Mouse (Mus musculus): ENCODE measurements around the gene Lpp. TPM values are rescaled to one million over a fixed set of nuclear protein-coding genes. Genes with fewer than 3 reads are reported as not detected.

Gene Lpp
- total and polyA plus RNA-seq, 3 experiments: 0.64 to 1.2 (median 0.68) TPM

DNA sequence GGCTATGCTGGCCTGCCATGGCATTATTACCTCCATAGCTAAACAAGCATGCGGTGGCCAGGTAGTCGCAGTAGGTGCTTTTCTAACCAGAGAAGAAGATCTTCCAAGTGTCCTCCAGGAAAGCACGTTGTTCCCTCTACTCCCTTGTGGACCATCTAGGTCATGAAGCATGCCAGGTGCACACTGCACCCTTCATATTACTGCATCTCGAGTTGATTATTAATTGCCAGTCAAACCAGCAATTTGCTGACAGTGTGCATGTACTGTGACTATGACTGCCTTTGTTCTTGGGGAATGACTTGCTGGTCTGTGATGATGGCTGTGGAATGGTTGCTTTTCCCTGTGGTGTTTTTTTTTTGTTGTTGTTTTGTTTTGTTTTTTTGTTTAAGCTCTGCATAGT lies 45.1 kb downstream of the Lpp start:
- TF ChIP-seq ZKSCAN1 (IDR thresholded peaks at IDR 0.05; ENCODE audit: borderline replicate concordance, low read depth, low read length): no peak
- no peak for TF ChIP-seq KAT2A (IDR thresholded peaks at IDR 0.05; ENCODE audit: insufficient replicate concordance, low read length)
- no peak for TF ChIP-seq MAZ (IDR thresholded peaks at IDR 0.05; ENCODE audit: low read depth, low read length)
- no peak for TF ChIP-seq MEF2A (IDR thresholded peaks at IDR 0.05; ENCODE audit: borderline replicate concordance, low read depth, low read length)
- TF ChIP-seq RAD21 (IDR thresholded peaks at IDR 0.05; ENCODE audit: low read depth, low read length): no peak
- no peak for TF ChIP-seq JUN (IDR thresholded peaks at IDR 0.05; ENCODE audit: insufficient read depth, low read depth, low read length)
- TF ChIP-seq PAX5 (IDR thresholded peaks at IDR 0.05; ENCODE audit: low read length): no peak
- TF ChIP-seq TCF12 (IDR thresholded peaks at IDR 0.05; ENCODE audit: low read depth, low read length): no peak
- TF ChIP-seq ETS1 (conservative IDR thresholded peaks at IDR 0.05; ENCODE audit: low read depth, low read length): no peak
- no peak overlapping the region for H3K27ac ChIP-seq (ENCODE audit: insufficient read depth, low read depth)
- in situ Hi-C loops (cut with MboI; ENCODE audit: low pct_ligation_motif_present, low pct_unique_long_range_greater_than_20kb, low sequenced_read_pairs): no loop called here
- no peaks in the 10 kb centered on the region for H3K79me2 ChIP-seq (replicated peaks; ENCODE audit: control insufficient read depth, extremely low read depth, insufficient read depth, poor library complexity, severe bottlenecking)
- dilution Hi-C loops (cut with MboI; ENCODE audit: extremely low pct_ligation_motif_present, extremely low pct_unique_long_range_greater_than_20kb, low sequenced_read_pairs): no loop called here
- H3K9ac ChIP-seq (ENCODE audit: insufficient read depth, low read depth): no peak overlapping the region
- no peaks in the 10 kb centered on the region for H3K36me3 ChIP-seq (replicated peaks in 1 of 2; ENCODE audit: control insufficient read depth in 1 of 2, insufficient read depth in 1 of 2, low read length in 1 of 2)
- no peaks in the 10 kb centered on the region for H3K27me3 ChIP-seq (replicated peaks)
- peaks cover 0 to 21% of the 10 kb centered on the region in 2 experiments; a peak in 2 of 4 replicates for H3K4me1 ChIP-seq (ENCODE audit: control insufficient read depth in 1 of 2, insufficient read depth in 2 of 2)
- DNase-seq (ENCODE audit: extremely low read depth): no peak
- no peaks in the 10 kb centered on the region for H3K9me3 ChIP-seq (replicated peaks; ENCODE audit: low read length)
- H3K4me3 ChIP-seq (replicated peaks in 1 of 3; ENCODE audit: low read depth in 2 of 3, low read length in 2 of 3, poor library complexity in 1 of 3): no peak overlapping the region
- H3K4me2 ChIP-seq (ENCODE audit: insufficient read depth, low read depth, poor library complexity, severe bottlenecking): no peak overlapping the region

DNA sequence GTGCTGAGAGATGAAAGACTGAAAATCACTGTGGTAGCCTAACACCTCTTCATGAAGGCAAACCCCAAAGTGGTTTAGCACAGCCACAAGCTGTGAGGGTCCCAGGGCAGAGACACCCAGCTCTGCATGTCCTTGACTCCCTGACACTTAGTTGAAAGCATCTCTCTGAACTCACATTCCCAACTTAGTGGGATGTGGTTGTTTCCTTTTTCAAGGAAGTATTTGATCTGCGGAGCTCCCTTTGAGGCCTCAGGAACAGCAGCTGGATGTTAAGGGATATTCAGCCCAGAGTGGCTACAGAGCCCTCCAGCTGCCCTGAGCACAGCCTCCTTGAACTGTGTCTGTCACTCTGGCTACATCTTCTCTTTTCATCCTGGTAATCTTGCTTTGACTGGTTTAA lies 48.0 kb downstream of the Lpp start:
- no peaks in the 10 kb centered on the region for H3K79me2 ChIP-seq (replicated peaks; ENCODE audit: control insufficient read depth, extremely low read depth, insufficient read depth, poor library complexity, severe bottlenecking)
- peaks cover 2 to 23% of the 10 kb centered on the region in 2 experiments for H3K4me1 ChIP-seq (ENCODE audit: control insufficient read depth in 1 of 2, insufficient read depth in 2 of 2)
- no peak for DNase-seq (ENCODE audit: extremely low read depth)
- H3K27me3 ChIP-seq (replicated peaks): no peaks in the 10 kb centered on the region
- in situ Hi-C loops (cut with MboI; ENCODE audit: low pct_ligation_motif_present, low pct_unique_long_range_greater_than_20kb, low sequenced_read_pairs): no loop called here
- no peak overlapping the region for H3K4me3 ChIP-seq (replicated peaks in 1 of 3; ENCODE audit: low read depth in 2 of 3, low read length in 2 of 3, poor library complexity in 1 of 3)
- no peaks in the 10 kb centered on the region for H3K9me3 ChIP-seq (replicated peaks; ENCODE audit: low read length)
- TF ChIP-seq POLR2AphosphoS2 (IDR thresholded peaks at IDR 0.05; ENCODE audit: low read depth, low read length) (no peak), TCF12 (IDR thresholded peaks at IDR 0.05; ENCODE audit: low read depth, low read length) (no peak), JUND (conservative IDR thresholded peaks at IDR 0.05; ENCODE audit: low read depth, low read length) (no peak), ZNF384 (IDR thresholded peaks at IDR 0.05; ENCODE audit: low read depth, low read length) (no peak), ZC3H11A (IDR thresholded peaks at IDR 0.05; ENCODE audit: low read depth, low read length) (no peak), MAFK (IDR thresholded peaks at IDR 0.05; ENCODE audit: insufficient replicate concordance, low read length) (no peak), JUN (IDR thresholded peaks at IDR 0.05; ENCODE audit: insufficient read depth, low read depth, low read length) (no peak), MAX (IDR thresholded peaks at IDR 0.05; ENCODE audit: low read length) (no peak), ETS1 (conservative IDR thresholded peaks at IDR 0.05; ENCODE audit: low read depth, low read length) (no peak), CHD1 (IDR thresholded peaks at IDR 0.05; ENCODE audit: low read depth, low read length) (no peak), SIN3A (IDR thresholded peaks at IDR 0.05; ENCODE audit: low read length) (no peak), TBP (conservative IDR thresholded peaks at IDR 0.05; ENCODE audit: low read depth, low read length) (no peak), USF2 (conservative IDR thresholded peaks at IDR 0.05; ENCODE audit: low read depth, low read length) (no peak)
- dilution Hi-C loops (cut with MboI; ENCODE audit: extremely low pct_ligation_motif_present, extremely low pct_unique_long_range_greater_than_20kb, low sequenced_read_pairs): no loop called here
- H3K36me3 ChIP-seq (replicated peaks in 1 of 2; ENCODE audit: control insufficient read depth in 1 of 2, insufficient read depth in 1 of 2, low read length in 1 of 2): peaks cover 0 to 1% of the 10 kb centered on the region in 2 experiments
- H3K27ac ChIP-seq (ENCODE audit: insufficient read depth, low read depth): no peak overlapping the region
- no peak overlapping the region for H3K4me2 ChIP-seq (ENCODE audit: insufficient read depth, low read depth, poor library complexity, severe bottlenecking)
- H3K9ac ChIP-seq (ENCODE audit: insufficient read depth, low read depth): no peak overlapping the region

Data from CH12.LX (cell line).